Mouse (Mus musculus): ENCODE data around the gene Fggy. TPM values are rescaled to one million over a fixed set of nuclear protein-coding genes. Genes with fewer than 3 reads are reported as not detected.

The Fggy gene
- polyA plus RNA-seq, 1 experiment from 2014 or later, result 18.3 TPM

DNA sequence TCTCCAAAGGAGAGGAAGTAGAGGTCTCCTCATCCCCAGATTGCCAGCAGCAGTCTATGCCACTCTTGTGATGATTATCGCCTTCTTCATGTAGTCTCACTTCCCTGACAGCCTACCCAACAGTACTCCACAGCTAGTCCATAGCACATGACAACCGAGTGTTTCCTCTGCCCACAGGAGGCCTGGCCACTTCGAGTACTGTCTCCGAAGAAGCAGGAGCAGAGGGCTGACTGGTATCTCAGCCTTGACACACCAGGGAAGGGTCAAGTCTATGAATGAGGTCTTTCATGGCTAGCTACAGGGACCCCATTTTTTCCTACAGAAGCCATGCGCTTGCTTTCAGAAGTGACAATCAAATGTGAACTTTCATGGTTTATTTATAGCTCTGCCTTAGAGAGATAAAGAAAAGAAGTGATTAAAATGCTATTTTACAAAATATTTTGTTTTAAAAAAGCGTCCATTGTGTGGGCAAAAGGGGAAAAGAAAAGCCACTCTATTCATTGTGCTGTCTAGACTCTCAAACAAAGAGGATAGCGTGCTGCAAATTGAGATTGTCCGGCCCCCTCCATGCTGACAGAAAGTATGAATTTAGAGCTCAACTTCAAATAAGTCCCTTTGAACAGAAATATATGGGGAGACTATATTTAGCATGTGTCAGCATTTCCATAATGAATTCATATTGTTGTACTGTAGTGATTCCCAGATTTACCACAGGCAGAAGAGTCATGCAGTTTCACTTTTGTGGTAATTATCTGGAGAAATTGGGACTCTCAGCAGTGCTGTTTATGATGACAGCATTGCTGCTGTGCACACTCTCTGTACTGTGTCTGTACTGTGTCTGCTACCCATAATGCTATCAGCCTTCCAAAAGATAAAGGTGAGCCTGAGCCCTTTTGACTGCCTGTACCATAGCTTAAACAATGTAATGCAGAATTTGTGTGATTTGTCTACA, 358.6 kb downstream of the Fggy start:
- H3K4me2 ChIP-seq (replicated peaks; ENCODE audit: low read depth, low read length), result no peak overlapping the region
- H3K4me3 ChIP-seq (ENCODE audit: low read length), result no peak overlapping the region
- H3K9me3 ChIP-seq (ENCODE audit: control insufficient read depth, low read length), result no peaks in the 10 kb centered on the region
- no peak for ATAC-seq (ENCODE audit: low FRiP score, low TSS enrichment)
- no peaks in the 10 kb centered on the region for H3K36me3 ChIP-seq (ENCODE audit: control insufficient read depth, insufficient read depth, low read length)
- no peak overlapping the region for H3K9ac ChIP-seq (ENCODE audit: low read depth, low read length)
- H3K27me3 ChIP-seq (ENCODE audit: control insufficient read depth, insufficient read depth, low read length), result no peaks in the 10 kb centered on the region
- H3K4me1 ChIP-seq (ENCODE audit: control insufficient read depth, insufficient read depth, low read length), result no peaks in the 10 kb centered on the region
- no peak overlapping the region for H3K27ac ChIP-seq (ENCODE audit: low read depth, low read length)
- 84% methylated on average over 8 of the region's 8 CpGs for whole genome bisulfite sequencing

GRCm38 (mm10) chr4:95917703-95918102, 360.4 kb downstream of the Fggy start:
- Histone ChIP-seq H3K9me3 (ENCODE audit: control insufficient read depth, low read length) (no peaks in the 10 kb centered on the region), H3K9ac (ENCODE audit: low read depth, low read length) (no peak overlapping the region), H3K27ac (ENCODE audit: low read depth, low read length) (no peak overlapping the region), H3K36me3 (ENCODE audit: control insufficient read depth, insufficient read depth, low read length) (no peaks in the 10 kb centered on the region), H3K4me1 (ENCODE audit: control insufficient read depth, insufficient read depth, low read length) (no peaks in the 10 kb centered on the region), H3K4me3 (ENCODE audit: low read length) (no peak overlapping the region), H3K4me2 (replicated peaks; ENCODE audit: low read depth, low read length) (no peak overlapping the region), H3K27me3 (ENCODE audit: control insufficient read depth, insufficient read depth, low read length) (no peaks in the 10 kb centered on the region)
- no peak for ATAC-seq (ENCODE audit: low FRiP score, low TSS enrichment)
- WGBS, result 63% methylated on average over 6 of the region's 6 CpGs

DNA sequence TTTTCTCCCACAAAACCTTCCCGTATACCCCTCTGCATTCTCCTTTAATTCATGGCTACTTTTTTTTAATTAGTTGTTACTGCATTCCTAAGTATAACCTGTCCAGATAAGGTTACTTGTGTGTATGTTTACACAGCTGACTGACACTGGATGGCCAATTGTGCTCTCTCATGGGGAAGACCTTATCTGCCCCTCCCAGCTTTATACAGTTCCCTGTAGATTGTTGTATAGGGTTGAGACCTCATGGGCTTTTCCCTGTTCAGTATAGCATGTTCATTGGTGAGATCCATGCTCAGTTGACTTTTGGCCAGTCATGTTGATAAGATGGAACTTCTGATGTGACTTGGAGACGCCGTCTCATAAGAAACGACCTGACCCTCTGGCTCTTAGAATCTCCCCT, 363.1 kb downstream of the Fggy start:
- Histone ChIP-seq H3K36me3 (ENCODE audit: control insufficient read depth, insufficient read depth, low read length) (no peaks in the 10 kb centered on the region), H3K27ac (ENCODE audit: low read depth, low read length) (no peak overlapping the region), H3K4me2 (replicated peaks; ENCODE audit: low read depth, low read length) (no peak overlapping the region), H3K27me3 (ENCODE audit: control insufficient read depth, insufficient read depth, low read length) (no peaks in the 10 kb centered on the region), H3K4me1 (ENCODE audit: control insufficient read depth, insufficient read depth, low read length) (no peaks in the 10 kb centered on the region), H3K9me3 (ENCODE audit: control insufficient read depth, low read length) (no peaks in the 10 kb centered on the region), H3K4me3 (ENCODE audit: low read length) (no peak overlapping the region), H3K9ac (ENCODE audit: low read depth, low read length) (no peak overlapping the region)
- no peak for ATAC-seq (ENCODE audit: low FRiP score, low TSS enrichment)
- 57% methylated on average over 4 of the region's 4 CpGs for WGBS

DNA sequence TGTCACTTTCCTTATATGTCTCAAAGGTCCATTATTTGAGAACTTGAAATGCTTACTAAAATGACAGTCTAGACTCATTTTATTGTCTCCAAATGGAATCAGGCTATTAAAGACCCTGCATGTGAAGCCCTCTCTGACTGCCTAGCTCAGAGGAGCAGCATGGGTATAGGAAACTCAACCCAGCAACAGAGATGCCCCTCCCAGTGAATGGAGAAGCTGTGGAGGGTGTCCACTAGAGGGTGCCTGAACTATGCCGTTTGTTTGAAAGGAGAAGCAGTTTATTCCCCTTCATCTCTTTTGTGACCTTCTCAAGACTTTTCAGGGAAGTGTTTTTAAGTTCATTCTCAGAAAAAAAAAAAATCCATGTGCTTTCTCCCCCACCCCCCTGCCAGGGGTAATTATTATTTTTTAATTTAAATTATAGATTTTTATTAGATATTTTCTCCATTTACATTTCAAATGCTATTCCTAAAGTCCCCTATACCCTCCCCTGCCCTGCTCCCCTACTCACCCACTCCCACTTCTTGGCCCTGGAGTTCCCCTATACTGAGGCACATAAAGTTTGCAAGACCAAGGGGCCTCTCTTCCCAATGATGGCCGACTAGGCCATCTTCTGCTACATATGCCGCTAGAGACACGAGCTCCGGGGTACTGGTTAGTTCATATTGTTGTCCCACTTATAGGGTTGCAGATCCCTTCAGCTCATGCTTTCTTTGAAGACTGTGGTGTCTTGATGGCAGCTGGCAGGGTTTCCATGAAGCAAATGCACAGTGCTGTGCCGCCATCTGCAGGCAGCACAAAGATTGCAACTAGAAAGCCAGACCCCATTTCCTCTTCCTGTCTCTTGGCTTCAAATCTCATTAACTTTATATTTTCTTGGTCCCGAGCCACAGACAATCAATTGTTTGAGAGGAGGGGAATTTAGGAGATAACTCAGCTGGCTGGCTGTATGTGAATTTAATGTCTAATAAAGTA, 367.2 kb downstream of the Fggy start:
- WGBS, result 18% methylated on average over 7 of the region's 7 CpGs
- H3K36me3 ChIP-seq (ENCODE audit: control insufficient read depth, insufficient read depth, low read length), result no peaks in the 10 kb centered on the region
- no peak overlapping the region for H3K4me2 ChIP-seq (replicated peaks; ENCODE audit: low read depth, low read length)
- peak; percentile 75 for ATAC-seq (ENCODE audit: low FRiP score, low TSS enrichment)
- no peak overlapping the region for H3K4me3 ChIP-seq (ENCODE audit: low read length)
- H3K9me3 ChIP-seq (ENCODE audit: control insufficient read depth, low read length), result no peaks in the 10 kb centered on the region
- no peak overlapping the region for H3K27ac ChIP-seq (ENCODE audit: low read depth, low read length)
- H3K4me1 ChIP-seq (ENCODE audit: control insufficient read depth, insufficient read depth, low read length), result no peaks in the 10 kb centered on the region
- H3K9ac ChIP-seq (ENCODE audit: low read depth, low read length), result no peak overlapping the region
- no peaks in the 10 kb centered on the region for H3K27me3 ChIP-seq (ENCODE audit: control insufficient read depth, insufficient read depth, low read length)

- H3K9ac ChIP-seq (ENCODE audit: low read depth, low read length), result no peak overlapping the region
- H3K4me2 ChIP-seq (replicated peaks; ENCODE audit: low read depth, low read length), result no peak overlapping the region
- H3K27ac ChIP-seq (ENCODE audit: low read depth, low read length), result no peak overlapping the region
- no peaks in the 10 kb centered on the region for H3K9me3 ChIP-seq (ENCODE audit: control insufficient read depth, low read length)
- H3K4me1 ChIP-seq (ENCODE audit: control insufficient read depth, insufficient read depth, low read length), result no peaks in the 10 kb centered on the region
- 83% methylated on average over 1 of the region's 1 CpGs for WGBS
- H3K4me3 ChIP-seq (ENCODE audit: low read length), result no peak overlapping the region
- ATAC-seq (ENCODE audit: low FRiP score, low TSS enrichment), result no peak
- H3K27me3 ChIP-seq (ENCODE audit: control insufficient read depth, insufficient read depth, low read length), result no peaks in the 10 kb centered on the region
- H3K36me3 ChIP-seq (ENCODE audit: control insufficient read depth, insufficient read depth, low read length), result no peaks in the 10 kb centered on the region
Measured at GRCm38 (mm10) chr4:95928846-95929245, 371.5 kb downstream of the Fggy start.

DNA sequence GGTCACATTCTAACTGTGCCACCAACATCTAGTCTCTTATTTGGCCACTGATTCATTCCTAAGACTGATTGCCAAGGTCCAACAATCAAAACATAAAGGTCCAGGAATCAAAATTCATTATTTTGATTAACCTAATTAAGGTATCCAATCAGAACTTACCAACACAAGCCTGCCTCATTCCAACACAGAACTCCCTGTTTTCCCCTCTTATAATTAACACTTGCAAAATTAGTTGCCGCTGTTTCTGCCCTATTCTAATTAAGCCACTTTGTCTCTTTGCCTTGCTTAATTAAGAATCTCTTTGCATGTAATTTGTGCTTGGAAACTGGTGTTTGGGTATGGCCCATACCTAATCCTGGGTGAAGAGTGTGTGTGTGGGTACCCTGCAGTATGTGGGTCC, 372.6 kb downstream of the Fggy start:
- Histone ChIP-seq H3K4me3 (ENCODE audit: low read length) (no peak overlapping the region), H3K4me2 (replicated peaks; ENCODE audit: low read depth, low read length) (no peak overlapping the region)
- ATAC-seq (ENCODE audit: low FRiP score, low TSS enrichment), result no peak

GRCm38 (mm10) chr4:95931331-95931730, 374.0 kb downstream of the Fggy start:
- H3K9ac ChIP-seq (ENCODE audit: low read depth, low read length), result no peak overlapping the region
- H3K4me1 ChIP-seq (ENCODE audit: control insufficient read depth, insufficient read depth, low read length), result no peaks in the 10 kb centered on the region
- H3K4me3 ChIP-seq (ENCODE audit: low read length), result no peak overlapping the region
- no peak overlapping the region for H3K4me2 ChIP-seq (replicated peaks; ENCODE audit: low read depth, low read length)
- WGBS, result 65% methylated on average over 2 of the region's 2 CpGs
- ATAC-seq (ENCODE audit: low FRiP score, low TSS enrichment), result no peak
- no peaks in the 10 kb centered on the region for H3K9me3 ChIP-seq (ENCODE audit: control insufficient read depth, low read length)
- no peak overlapping the region for H3K27ac ChIP-seq (ENCODE audit: low read depth, low read length)
- H3K36me3 ChIP-seq (ENCODE audit: control insufficient read depth, insufficient read depth, low read length), result no peaks in the 10 kb centered on the region
- no peaks in the 10 kb centered on the region for H3K27me3 ChIP-seq (ENCODE audit: control insufficient read depth, insufficient read depth, low read length)

More for the DNA sequence above, 372.6 kb downstream of the Fggy start:
- H3K9me3 ChIP-seq (ENCODE audit: control insufficient read depth, low read length), result no peaks in the 10 kb centered on the region
- no peak overlapping the region for H3K9ac ChIP-seq (ENCODE audit: low read depth, low read length)
- H3K4me1 ChIP-seq (ENCODE audit: control insufficient read depth, insufficient read depth, low read length), result no peaks in the 10 kb centered on the region
- H3K27me3 ChIP-seq (ENCODE audit: control insufficient read depth, insufficient read depth, low read length), result no peaks in the 10 kb centered on the region
- 91% methylated on average over 1 of the region's 1 CpGs for WGBS
- no peaks in the 10 kb centered on the region for H3K36me3 ChIP-seq (ENCODE audit: control insufficient read depth, insufficient read depth, low read length)
- H3K27ac ChIP-seq (ENCODE audit: low read depth, low read length), result no peak overlapping the region

DNA sequence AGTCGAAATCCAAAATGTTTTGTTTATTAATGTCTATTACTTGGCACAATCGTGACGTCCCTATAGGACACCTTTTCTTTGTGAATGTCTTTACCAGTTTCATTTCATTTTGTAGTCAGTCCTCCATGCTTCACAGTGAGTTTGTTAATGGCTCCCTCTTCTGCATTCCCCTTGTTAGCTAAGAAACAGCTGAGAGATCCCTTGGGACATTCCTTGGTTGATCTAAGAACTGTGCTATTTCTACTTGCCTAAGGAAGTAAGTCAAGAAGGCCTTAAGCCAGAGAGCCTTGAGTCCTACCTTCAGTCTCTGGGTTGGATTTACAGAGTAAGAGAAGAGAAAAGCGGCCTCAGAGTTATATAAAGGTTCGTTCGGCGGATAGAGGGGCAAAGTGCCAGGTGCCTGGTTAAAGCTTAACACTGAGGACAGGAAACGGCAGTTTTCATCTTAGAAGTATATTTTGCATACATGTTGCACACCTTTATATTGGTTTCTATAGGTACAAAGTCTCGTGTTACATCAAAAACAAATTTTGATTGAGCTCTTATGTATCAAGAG, 376.6 kb downstream of the Fggy start:
- Histone ChIP-seq H3K9me3 (ENCODE audit: control insufficient read depth, low read length) (no peaks in the 10 kb centered on the region), H3K27ac (ENCODE audit: low read depth, low read length) (peak overlapping the region; percentile 78; the same call in 1 of the 2 replicates), H3K4me1 (ENCODE audit: control insufficient read depth, insufficient read depth, low read length) (no peaks in the 10 kb centered on the region), H3K9ac (ENCODE audit: low read depth, low read length) (no peak overlapping the region), H3K27me3 (ENCODE audit: control insufficient read depth, insufficient read depth, low read length) (no peaks in the 10 kb centered on the region), H3K4me3 (ENCODE audit: low read length) (no peak overlapping the region), H3K36me3 (ENCODE audit: control insufficient read depth, insufficient read depth, low read length) (no peaks in the 10 kb centered on the region), H3K4me2 (replicated peaks; ENCODE audit: low read depth, low read length) (no peak overlapping the region)
- WGBS, result 72% methylated on average over 9 of the region's 9 CpGs
- ATAC-seq (ENCODE audit: low FRiP score, low TSS enrichment), result peak; percentile 55; the same call in 1 of the 2 replicates
